Mouse (Mus musculus) embryonic facial prominence, embryonic 14.5 days (tissue): ENCODE data around the gene Ctnnb1. TPM values are rescaled to one million over a fixed set of nuclear protein-coding genes. Genes with fewer than 3 reads are reported as not detected.

Experiments
- ATAC-seq: fragments of 200-750 bp; cut with Nextera tagmentation; 2 replicates; pipeline ENCODE4 v1.8.0; 2017; ENCODE audit warnings: low read depth, moderate number of reproducible peaks, moderate TSS enrichment
- DNase-seq: peaks from one replicate; pipeline ENCODE4 v3.0.0-alpha.2; 2015; ENCODE audit warnings: low spot score
- H3K27ac ChIP-seq: fragments of 300-500 bp; sonication (generic); replicated peaks from 2 replicates; pipeline ENCODE4 v1.5.1; 2014; ENCODE audit warnings: low read depth, mild to moderate bottlenecking, low read length, moderate library complexity
- H3K27me3 ChIP-seq: fragments of 300-500 bp; sonication (generic); replicated peaks from 2 replicates; pipeline ENCODE4 v1.6.1; 2014; ENCODE audit warnings: low read length; ENCODE audit not compliant: control insufficient read depth, insufficient read depth
- H3K36me3 ChIP-seq: fragments of 300-500 bp; sonication (generic); 2 replicates; pipeline ENCODE4 v1.6.1; 2014; ENCODE audit warnings: low read length, mixed read lengths; ENCODE audit not compliant: control insufficient read depth, insufficient read depth
- H3K4me1 ChIP-seq: fragments of 300-500 bp; sonication (generic); 2 replicates; pipeline ENCODE4 v1.6.1; 2014; ENCODE audit warnings: antibody characterized with exemption, low read length; ENCODE audit not compliant: control insufficient read depth, insufficient read depth
- H3K4me2 ChIP-seq: fragments of 300-500 bp; sonication (generic); 2 replicates; pipeline ENCODE4 v1.6.1; 2014; ENCODE audit warnings: low read depth, mild to moderate bottlenecking, low read length, moderate library complexity, mixed read lengths
- H3K4me3 ChIP-seq: fragments of 300-500 bp; sonication (generic); 2 replicates; pipeline ENCODE4 v1.5.1; 2014; ENCODE audit warnings: low read depth, mild to moderate bottlenecking, low read length
- H3K9ac ChIP-seq: fragments of 300-500 bp; sonication (generic); 2 replicates; pipeline ENCODE4 v1.6.1; 2014; ENCODE audit warnings: low read depth, mild to moderate bottlenecking, low read length, moderate library complexity, mixed read lengths
- H3K9me3 ChIP-seq: fragments of 300-500 bp; sonication (generic); 2 replicates; pipeline ENCODE4 v1.6.1; 2016; ENCODE audit warnings: low read length; ENCODE audit not compliant: control insufficient read depth
- WGBS: fragments of 180-500 bp; shearing (Covaris S2); extraction: QIAGEN DNeasy Blood & Tissue Kit; methylation state at CpG from one replicate; pipeline ENCODE4 v1.1.7; 2014; 5-methylcytosine and 5-hydroxymethylcytosine counted together
- microRNA-seq: library from miRNA; unstranded; fragments of <30 nt; microRNA quantifications from one replicate; pipeline ENCODE4, GENCODE M21; 2016; ENCODE audit warnings: borderline number of aligned reads
- polyA plus RNA-seq: library from polyadenylated mRNA; unstranded; fragments of >200 nt; fragmentation: Nextera tagmentation; extraction: Ambion mirVana; gene quantifications from 2 replicates; pipeline ENCODE4 v1.2.1, GENCODE M21; 2014

The Ctnnb1 gene
- polyA plus RNA-seq, 1 experiment from 2014 or later: 716 TPM

- H3K4me3 ChIP-seq: no peak overlapping the region
- H3K27me3 ChIP-seq: no peaks in the 10 kb centered on the region
- WGBS: 49% methylated on average over 15 of the region's 15 CpGs
- H3K4me1 ChIP-seq: peaks cover 41% of the 10 kb centered on the region
- ATAC-seq (peak; percentile 45; the same call in 1 of the 2 replicates), DNase-seq (peak; percentile 71)
- no peak overlapping the region for H3K9ac ChIP-seq
- no peaks in the 10 kb centered on the region for H3K9me3 ChIP-seq
- no peak overlapping the region for H3K4me2 ChIP-seq
- H3K36me3 ChIP-seq: no peaks in the 10 kb centered on the region
- peak overlapping the region; percentile 35; the same call in 1 of the 2 replicates for H3K27ac ChIP-seq
These were observed 72.9 kb downstream of the Ctnnb1 start for GRCm38 (mm10) chr9:121001681-121002540.

- Histone ChIP-seq H3K4me3 (no peak overlapping the region), H3K36me3 (no peaks in the 10 kb centered on the region), H3K27me3 (no peaks in the 10 kb centered on the region), H3K9ac (no peak overlapping the region), H3K4me1 (peaks cover 28% of the 10 kb centered on the region), H3K27ac (no peak overlapping the region), H3K9me3 (no peaks in the 10 kb centered on the region), H3K4me2 (no peak overlapping the region)
- ATAC-seq: no peak
- DNase-seq: no peak
- 74% methylated on average over 7 of the region's 7 CpGs for WGBS
These were observed 76.9 kb downstream of the Ctnnb1 start for GRCm38 (mm10) chr9:121005961-121006360.

Small RNAs within 50 kb of the gene (microRNA-seq; reads per million reads assigned to microRNA genes)
- gene Mir7090: 0.83 reads per million
